Mouse (Mus musculus) embryonic facial prominence, embryonic 11.5 days (tissue): ENCODE results near the gene Fgfr2. TPM values are rescaled to one million over a fixed set of nuclear protein-coding genes. Genes with fewer than 3 reads are reported as not detected.

Source experiments
- ATAC-seq: fragments of 200-750 bp; cut with Nextera tagmentation; replicated peaks from 2 replicates; pipeline ENCODE4 v1.8.0; 2017; ENCODE audit warnings: low read depth; ENCODE audit not compliant: insufficient number of reproducible peaks, low FRiP score, low TSS enrichment
- DNase-seq: peaks from one replicate; pipeline ENCODE4 v3.0.0-alpha.2; 2015; ENCODE audit warnings: low spot score
- H3K27ac ChIP-seq: fragments of 300-500 bp; sonication (generic); replicated peaks from 2 replicates; pipeline ENCODE4 v1.5.1; 2014; ENCODE audit warnings: mild to moderate bottlenecking, low read depth, low read length, control low read depth
- H3K27me3 ChIP-seq: fragments of 300-500 bp; sonication (generic); 2 replicates; pipeline ENCODE4 v1.6.1; 2014; ENCODE audit warnings: mild to moderate bottlenecking, low read length, moderate library complexity, mixed read lengths; ENCODE audit not compliant: control insufficient read depth, insufficient read depth
- H3K36me3 ChIP-seq: fragments of 300-500 bp; sonication (generic); replicated peaks from 2 replicates; pipeline ENCODE4 v1.6.1; 2014; ENCODE audit warnings: low read depth, mild to moderate bottlenecking, low read length, moderate library complexity, mixed read lengths; ENCODE audit not compliant: control insufficient read depth, insufficient read depth
- H3K4me1 ChIP-seq: fragments of 300-500 bp; sonication (generic); 2 replicates; pipeline ENCODE4 v1.6.1; 2014; ENCODE audit warnings: low read length, mixed read lengths; ENCODE audit not compliant: control insufficient read depth, insufficient read depth
- H3K4me2 ChIP-seq: fragments of 300-500 bp; sonication (generic); 2 replicates; pipeline ENCODE4 v1.6.1; 2014; ENCODE audit warnings: low read depth, mild to moderate bottlenecking, control low read depth, low read length, moderate library complexity
- H3K4me3 ChIP-seq: fragments of 300-500 bp; sonication (generic); 2 replicates; pipeline ENCODE4 v1.5.1; 2014; ENCODE audit warnings: low read depth, low read length, control low read depth
- H3K9ac ChIP-seq: fragments of 300-500 bp; sonication (generic); replicated peaks from 2 replicates; pipeline ENCODE4 v1.6.1; 2014; ENCODE audit warnings: mild to moderate bottlenecking, control low read depth, low read length
- H3K9me3 ChIP-seq: fragments of 300-500 bp; sonication (generic); replicated peaks from 2 replicates; pipeline ENCODE4 v1.6.1; 2016; ENCODE audit warnings: mild to moderate bottlenecking, low read length, inconsistent platforms, mixed read lengths; ENCODE audit not compliant: control insufficient read depth
- WGBS: fragments of 180-500 bp; shearing (Covaris S2); extraction: QIAGEN DNeasy Blood & Tissue Kit; methylation state at CpG from one replicate; pipeline ENCODE4 v1.1.7; 2014; 5-methylcytosine and 5-hydroxymethylcytosine counted together
- polyA plus RNA-seq: library from polyadenylated mRNA; unstranded; fragments of >200 nt; fragmentation: Nextera tagmentation; extraction: Ambion mirVana; gene quantifications from 2 replicates; pipeline ENCODE4 v1.2.1, GENCODE M21; 2014

The Fgfr2 gene
- polyA plus RNA-seq, 1 experiment from 2014 or later, result 75.6 TPM

- Histone ChIP-seq H3K4me1 (no peaks in the 10 kb centered on the region), H3K4me2 (no peak overlapping the region), H3K9ac (no peak overlapping the region), H3K27me3 (no peaks in the 10 kb centered on the region), H3K27ac (no peak overlapping the region), H3K9me3 (no peaks in the 10 kb centered on the region), H3K4me3 (no peak overlapping the region), H3K36me3 (no peaks in the 10 kb centered on the region)
- ATAC-seq (no peak; the same call in 1 of the 2 replicates), DNase-seq (no peak)
- 78% methylated on average over 11 of the region's 11 CpGs for WGBS
Measured at GRCm38 (mm10) chr7:132337268-132337917, 785.8 kb downstream of the Fgfr2 start.

GRCm38 (mm10) chr7:132336781-132337180 is 786.4 kb downstream of the Fgfr2 start:
- no peak for DNase-seq
- 64% methylated on average over 3 of the region's 3 CpGs for WGBS
- Histone ChIP-seq H3K9ac (no peak overlapping the region), H3K27me3 (no peaks in the 10 kb centered on the region), H3K4me1 (no peaks in the 10 kb centered on the region), H3K27ac (no peak overlapping the region), H3K36me3 (no peaks in the 10 kb centered on the region), H3K4me2 (no peak overlapping the region), H3K9me3 (no peaks in the 10 kb centered on the region), H3K4me3 (no peak overlapping the region)
- ATAC-seq, result no peak

- Histone ChIP-seq H3K27ac (no peak overlapping the region), H3K36me3 (no peaks in the 10 kb centered on the region), H3K4me1 (no peaks in the 10 kb centered on the region; the same call in 1 of the 2 replicates), H3K27me3 (no peaks in the 10 kb centered on the region), H3K4me2 (no peak overlapping the region), H3K9ac (no peak overlapping the region), H3K9me3 (no peaks in the 10 kb centered on the region), H3K4me3 (no peak overlapping the region)
- no peak for DNase-seq
- ATAC-seq, result no peak
- WGBS, result 94% methylated on average over 4 of the region's 4 CpGs
Measured at GRCm38 (mm10) chr7:132335367-132335766, 787.8 kb downstream of the Fgfr2 start.

GRCm38 (mm10) chr7:132333078-132333477 is 790.1 kb downstream of the Fgfr2 start:
- Histone ChIP-seq H3K9me3 (no peaks in the 10 kb centered on the region), H3K36me3 (no peaks in the 10 kb centered on the region), H3K4me1 (no peaks in the 10 kb centered on the region; the same call in 1 of the 2 replicates), H3K4me2 (no peak overlapping the region), H3K27me3 (no peaks in the 10 kb centered on the region), H3K4me3 (no peak overlapping the region), H3K9ac (no peak overlapping the region), H3K27ac (no peak overlapping the region)
- 57% methylated on average over 1 of the region's 1 CpGs for WGBS
- no peak for DNase-seq
- no peak for ATAC-seq

GRCm38 (mm10) chr7:132332176-132332575 is 791.0 kb downstream of the Fgfr2 start:
- peak; percentile 46 for DNase-seq
- H3K27me3 ChIP-seq, result no peaks in the 10 kb centered on the region
- no peak overlapping the region for H3K4me2 ChIP-seq
- no peaks in the 10 kb centered on the region for H3K9me3 ChIP-seq
- no peak overlapping the region for H3K4me3 ChIP-seq
- no peaks in the 10 kb centered on the region for H3K36me3 ChIP-seq
- H3K27ac ChIP-seq, result no peak overlapping the region
- H3K9ac ChIP-seq, result no peak overlapping the region
- 39% methylated on average over 11 of the region's 11 CpGs for WGBS
- no peaks in the 10 kb centered on the region; the same call in 1 of the 2 replicates for H3K4me1 ChIP-seq
- no peak for ATAC-seq

GRCm38 (mm10) chr7:132330179-132330578 is 793.0 kb downstream of the Fgfr2 start:
- Histone ChIP-seq H3K9ac (no peak overlapping the region), H3K9me3 (no peaks in the 10 kb centered on the region), H3K4me2 (no peak overlapping the region), H3K27me3 (no peaks in the 10 kb centered on the region), H3K4me1 (no peaks in the 10 kb centered on the region; the same call in 1 of the 2 replicates), H3K4me3 (no peak overlapping the region), H3K27ac (no peak overlapping the region), H3K36me3 (no peaks in the 10 kb centered on the region)
- 59% methylated on average over 1 of the region's 1 CpGs for WGBS
- ATAC-seq (no peak), DNase-seq (no peak)

- ATAC-seq (no peak), DNase-seq (no peak)
- H3K27me3 ChIP-seq, result no peaks in the 10 kb centered on the region
- H3K36me3 ChIP-seq, result no peaks in the 10 kb centered on the region
- WGBS, result 87% methylated on average over 1 of the region's 1 CpGs
- no peak overlapping the region for H3K4me3 ChIP-seq
- no peak overlapping the region for H3K27ac ChIP-seq
- H3K4me2 ChIP-seq, result no peak overlapping the region
- H3K9ac ChIP-seq, result no peak overlapping the region
- no peaks in the 10 kb centered on the region; the same call in 1 of the 2 replicates for H3K4me1 ChIP-seq
- H3K9me3 ChIP-seq, result no peaks in the 10 kb centered on the region
Measured at GRCm38 (mm10) chr7:132328648-132329047, 794.5 kb downstream of the Fgfr2 start.

GRCm38 (mm10) chr7:132325549-132326331 is 797.4 kb downstream of the Fgfr2 start:
- no peak overlapping the region for H3K27ac ChIP-seq
- WGBS, result 77% methylated on average over 5 of the region's 5 CpGs
- DNase-seq (no peak), ATAC-seq (no peak)
- H3K9ac ChIP-seq, result no peak overlapping the region
- no peak overlapping the region for H3K4me3 ChIP-seq
- H3K36me3 ChIP-seq, result no peaks in the 10 kb centered on the region
- no peak overlapping the region for H3K4me2 ChIP-seq
- H3K9me3 ChIP-seq, result no peaks in the 10 kb centered on the region
- H3K27me3 ChIP-seq, result no peaks in the 10 kb centered on the region
- H3K4me1 ChIP-seq, result no peaks in the 10 kb centered on the region; the same call in 1 of the 2 replicates
